Mouse (Mus musculus) embryo, embryonic 10.5 days (tissue): ENCODE data around the gene Tmem199.

ENCODE experiments used
- DNase-seq: peaks from one replicate; pipeline ENCODE4 v3.0.0-alpha.2; 2015; ENCODE audit warnings: low spot score

Gene Tmem199

GRCm38 (mm10) chr11:78524838-78525237, 12.9 kb upstream of the Tmem199 start:
- no peak for DNase-seq

GRCm38 (mm10) chr11:78523241-78523955, 11.4 kb upstream of the Tmem199 start:
- DNase-seq, result peak; percentile 47

GRCm38 (mm10) chr11:78522481-78522997, 10.6 kb upstream of the Tmem199 start:
- DNase-seq, result peak; percentile 29

GRCm38 (mm10) chr11:78521880-78522279, 9.9 kb upstream of the Tmem199 start:
- DNase-seq, result no peak

- DNase-seq, result no peak
These were observed 7.0 kb upstream of the Tmem199 start for GRCm38 (mm10) chr11:78518931-78519330.

- DNase-seq, result peak; percentile 30
These were observed 3.8 kb upstream of the Tmem199 start for GRCm38 (mm10) chr11:78515549-78516325.

- no peak for DNase-seq
These were observed 1.3 kb upstream of the Tmem199 start for GRCm38 (mm10) chr11:78513106-78513790.

- peak; percentile 28 for DNase-seq
These were observed 2.8 kb downstream of the Tmem199 start for GRCm38 (mm10) chr11:78509148-78509547.

- DNase-seq, result no peak
These were observed 6.5 kb downstream of the Tmem199 start for GRCm38 (mm10) chr11:78505430-78505829.

- no peak for DNase-seq
These were observed 8.9 kb downstream of the Tmem199 start, which contains the start of gene Sebox for GRCm38 (mm10) chr11:78502909-78503650. Gene Sebox (plus strand): TSS chr11:78503447.

GRCm38 (mm10) chr11:78501529-78501928, 10.4 kb downstream of the Tmem199 start:
- DNase-seq, result no peak

- no peak for DNase-seq
These were observed 11.3 kb downstream of the Tmem199 start for GRCm38 (mm10) chr11:78500623-78501202.

GRCm38 (mm10) chr11:78499543-78499942, 12.4 kb downstream of the Tmem199 start:
- DNase-seq, result no peak

GRCm38 (mm10) chr11:78499004-78499403, 13.0 kb downstream of the Tmem199 start, which contains the start of gene Vtn:
Gene Vtn (plus strand): TSS chr11:78499091.
- DNase-seq, result peak; percentile 30

- DNase-seq, result peak; percentile 97
These were observed 14.1 kb downstream of the Tmem199 start, which contains the start of gene Sarm1 for GRCm38 (mm10) chr11:78497544-78498522. Gene Sarm1 (minus strand): TSS chr11:78497754.

GRCm38 (mm10) chr11:78497071-78497541, 14.9 kb downstream of the Tmem199 start:
- DNase-seq, result no peak

GRCm38 (mm10) chr11:78495904-78496303, 16.1 kb downstream of the Tmem199 start:
- DNase-seq, result peak; percentile 78

- peak; percentile 79 for DNase-seq
These were observed 21.2 kb downstream of the Tmem199 start for GRCm38 (mm10) chr11:78490781-78491241.

GRCm38 (mm10) chr11:78488168-78488567, 23.8 kb downstream of the Tmem199 start:
- peak; percentile 87 for DNase-seq

GRCm38 (mm10) chr11:78483639-78484038, 28.3 kb downstream of the Tmem199 start:
- DNase-seq, result no peak
